Mouse (Mus musculus) small intestine, adult 2 months (tissue): ENCODE data around the gene Bst2. TPM values are rescaled to one million over a fixed set of nuclear protein-coding genes. Genes with fewer than 3 reads are reported as not detected.

Source experiments
- H3K27ac ChIP-seq: fragments of 200-500 bp; 2 replicates; pipeline ENCODE4 v1.5.1; 2012; ENCODE audit warnings: low read depth, low read length, control low read depth, inconsistent platforms; ENCODE audit not compliant: insufficient read depth
- H3K27me3 ChIP-seq: fragments of 200-500 bp; 2 replicates; pipeline ENCODE4 v1.6.1; 2012; ENCODE audit warnings: mild to moderate bottlenecking, moderate library complexity, low read length, inconsistent platforms; ENCODE audit not compliant: control insufficient read depth, insufficient read depth
- H3K36me3 ChIP-seq: fragments of 200-500 bp; 2 replicates; pipeline ENCODE4 v1.6.1; 2012; ENCODE audit warnings: mild to moderate bottlenecking, low read length, control low read depth, inconsistent platforms; ENCODE audit not compliant: control insufficient read depth, insufficient read depth
- H3K4me1 ChIP-seq: fragments of 200-500 bp; 2 replicates; pipeline ENCODE4 v1.6.1; 2012; ENCODE audit warnings: low read length, inconsistent platforms, mixed read lengths; ENCODE audit not compliant: control insufficient read depth, insufficient read depth, insufficient read length
- H3K4me3 ChIP-seq: fragments of 200-500 bp; 2 replicates; pipeline ENCODE4 v1.5.1; 2012; ENCODE audit warnings: low read depth, mild to moderate bottlenecking, control low read depth, inconsistent platforms, low read length, moderate library complexity
- CTCF ChIP-seq: fragments of 200-500 bp; IDR thresholded peaks from 2 replicates; pipeline ENCODE4 v1.5.1; 2012; ENCODE audit warnings: low read depth, mild to moderate bottlenecking, control low read depth, inconsistent platforms, low read length, moderate library complexity, mixed read lengths; ENCODE audit not compliant: insufficient replicate concordance, insufficient read length; ENCODE audit errors: extremely low read depth
- POLR2A ChIP-seq: fragments of 200-500 bp; IDR thresholded peaks from 2 replicates; pipeline ENCODE4 v1.6.1; 2012; ENCODE audit warnings: low read depth, mild to moderate bottlenecking, control low read depth, inconsistent platforms, low read length, moderate library complexity
- WGBS: fragments of 180-500 bp; shearing (Covaris S2); methylation state at CpG from one replicate; pipeline ENCODE4 v1.1.7; 2018; 5-methylcytosine and 5-hydroxymethylcytosine counted together
- polyA plus RNA-seq: library from polyadenylated mRNA; depleted of rRNA; stranded (reverse); fragments of >200 nt; gene quantifications from 2 replicates; pipeline ENCODE4 v1.2.3, GENCODE M21; 2012

Bst2 gene
- polyA plus RNA-seq, 1 experiment, result 242 TPM

- peak within 1 kb of the TSS; percentile 55 for H3K27ac ChIP-seq
- TF ChIP-seq POLR2A (no peak), CTCF (no peak)
- 13% methylated on average over 13 of the region's 13 CpGs for WGBS
These were observed 31.2 kb upstream of the Bst2 start, which contains the start of gene Slc27a1 for GRCm38 (mm10) chr8:71568387-71568937. Slc27a1 (plus strand) TSS chr8:71568882.

DNA sequence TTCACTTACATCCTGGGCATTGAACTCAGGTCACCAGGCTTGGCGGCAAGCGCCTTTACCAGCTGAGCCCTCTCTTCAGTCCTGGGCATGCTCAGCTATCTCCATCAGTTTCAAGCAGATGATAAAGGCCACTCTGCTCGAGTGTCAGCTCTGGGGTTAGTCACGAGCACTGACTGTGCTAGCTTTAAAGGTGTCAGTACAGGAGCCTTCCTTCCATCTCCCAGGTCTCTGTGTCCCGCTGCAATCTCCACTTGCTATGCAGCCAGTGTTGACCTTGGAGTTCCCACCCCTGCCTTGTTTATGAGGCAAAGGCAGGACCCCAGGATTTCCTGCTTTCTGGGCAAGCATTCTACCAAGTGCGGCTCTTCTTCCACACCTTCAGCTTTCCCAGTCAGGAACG is 30.3 kb upstream of the Bst2 start:
- no peaks in the 10 kb centered on the region for H3K36me3 ChIP-seq
- no peaks in the 10 kb centered on the region for H3K27me3 ChIP-seq
- no peak overlapping the region for H3K4me3 ChIP-seq
- 75% methylated on average over 7 of the region's 7 CpGs for WGBS
- no peak for TF ChIP-seq CTCF
- no peak for TF ChIP-seq POLR2A
- H3K27ac ChIP-seq, result no peak overlapping the region
- H3K4me1 ChIP-seq, result peaks cover 12% of the 10 kb centered on the region

More at GRCm38 (mm10) chr8:71568387-71568937, 31.2 kb upstream of the Bst2 start, which contains the start of gene Slc27a1:
- Histone ChIP-seq H3K27me3 (no peaks in the 10 kb centered on the region), H3K4me3 (peak within 1 kb of the TSS; percentile 79), H3K36me3 (no peaks in the 10 kb centered on the region), H3K4me1 (peaks cover 10% of the 10 kb centered on the region)

DNA sequence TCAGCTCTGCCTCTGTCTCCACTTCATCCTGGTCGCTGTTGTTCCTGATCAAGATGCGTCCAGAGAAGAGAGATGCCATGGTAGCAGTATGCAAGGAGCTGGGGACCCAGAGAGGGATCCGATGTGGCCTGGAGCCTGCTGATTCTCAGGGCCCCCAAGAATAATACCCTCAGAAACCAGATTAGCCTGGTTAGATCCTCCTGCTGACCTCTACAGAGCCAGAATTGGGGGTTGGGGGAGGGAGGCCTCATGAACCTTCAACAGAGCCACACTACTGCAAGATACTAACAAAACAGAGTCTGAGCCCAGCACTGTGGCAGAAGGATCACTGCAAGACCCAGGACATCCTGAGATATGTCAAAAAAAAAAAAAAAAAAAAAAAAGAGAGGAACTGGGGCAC is 29.2 kb upstream of the Bst2 start, which contains the start of gene Nxnl1:
Gene Nxnl1, minus strand, starts transcription at position 101 of the 400 bp plus-strand sequence.
- 97% methylated on average over 3 of the region's 3 CpGs for WGBS
- Histone ChIP-seq H3K27ac (no peak within 1 kb of the TSS), H3K4me1 (peaks cover 13% of the 10 kb centered on the region), H3K4me3 (no peak within 1 kb of the TSS), H3K36me3 (no peaks in the 10 kb centered on the region), H3K27me3 (0 out of 2 replicates have a peak, but pooled peaks cover 4% of the 10 kb centered on the region)
- TF ChIP-seq CTCF, result no peak
- no peak for TF ChIP-seq POLR2A

GRCm38 (mm10) chr8:71563992-71564391 is 26.7 kb upstream of the Bst2 start:
- peaks cover 13% of the 10 kb centered on the region for H3K4me1 ChIP-seq
- H3K27ac ChIP-seq, result no peak overlapping the region
- no peaks in the 10 kb centered on the region for H3K36me3 ChIP-seq
- no peak for TF ChIP-seq POLR2A
- peak; percentile 43; the same call in 1 of the 2 replicates for TF ChIP-seq CTCF
- H3K27me3 ChIP-seq, result 0 out of 2 replicates have a peak, but pooled peaks cover 4% of the 10 kb centered on the region
- WGBS, result 89% methylated on average over 4 of the region's 4 CpGs
- no peak overlapping the region for H3K4me3 ChIP-seq

DNA sequence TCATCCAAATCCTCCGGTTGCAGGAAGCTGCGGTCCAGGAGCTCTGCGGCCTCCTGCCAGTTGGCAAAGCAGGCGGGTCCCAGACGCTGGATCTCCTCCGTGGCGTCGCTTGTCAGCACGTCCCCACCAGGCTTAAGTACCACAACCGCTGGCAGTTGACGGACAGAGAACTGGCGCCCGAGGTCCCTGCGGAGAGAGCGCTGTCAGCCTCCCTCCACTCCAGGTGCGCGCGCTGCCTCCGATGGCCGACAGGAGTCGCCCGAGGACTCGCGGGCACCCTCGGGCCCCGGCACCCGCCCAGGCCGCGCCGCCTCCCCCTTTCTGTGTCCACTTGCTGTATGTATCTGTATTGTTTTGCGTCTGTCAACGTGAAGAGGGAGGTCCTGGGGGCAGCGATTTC is 25.5 kb upstream of the Bst2 start:
- WGBS, result 1% methylated on average over 33 of the region's 33 CpGs
- Histone ChIP-seq H3K27me3 (peaks cover 16% of the 10 kb centered on the region; the same call in 1 of the 2 replicates), H3K4me3 (peak overlapping the region; percentile 31), H3K27ac (no peak overlapping the region), H3K36me3 (no peaks in the 10 kb centered on the region), H3K4me1 (peaks cover 13% of the 10 kb centered on the region)
- TF ChIP-seq POLR2A (no peak), CTCF (peak; percentile 74)

GRCm38 (mm10) chr8:71561401-71561800 is 24.1 kb upstream of the Bst2 start:
- Histone ChIP-seq H3K4me1 (peaks cover 13% of the 10 kb centered on the region), H3K4me3 (no peak overlapping the region), H3K27me3 (peaks cover 18% of the 10 kb centered on the region; the same call in 1 of the 2 replicates), H3K36me3 (no peaks in the 10 kb centered on the region), H3K27ac (no peak overlapping the region)
- TF ChIP-seq CTCF, result peak; percentile 95
- no peak for TF ChIP-seq POLR2A
- 3% methylated on average over 15 of the region's 15 CpGs for WGBS

DNA sequence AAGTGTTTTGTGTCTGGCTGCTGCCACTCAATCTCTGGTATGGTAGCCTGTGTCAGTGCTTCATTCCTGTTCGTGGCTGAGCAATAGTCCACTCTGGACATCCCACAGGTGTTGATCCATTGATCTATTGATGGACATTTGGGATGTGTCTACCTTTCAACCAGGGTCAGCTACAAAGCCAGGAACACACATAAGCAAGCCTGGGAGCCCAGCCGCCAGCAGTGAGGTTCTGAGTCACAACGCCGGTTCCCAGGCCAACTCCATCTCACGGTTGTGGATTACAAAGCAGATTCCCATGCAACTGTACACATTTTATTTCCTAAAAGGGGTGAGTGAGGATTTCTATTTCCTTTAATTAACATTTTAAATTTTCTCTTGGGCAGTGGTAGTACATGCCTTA is 23.5 kb upstream of the Bst2 start:
- H3K36me3 ChIP-seq, result no peaks in the 10 kb centered on the region
- H3K4me1 ChIP-seq, result peaks cover 13% of the 10 kb centered on the region
- H3K4me3 ChIP-seq, result no peak overlapping the region
- H3K27me3 ChIP-seq, result peaks cover 18% of the 10 kb centered on the region; the same call in 1 of the 2 replicates
- TF ChIP-seq CTCF (no peak), POLR2A (no peak)
- H3K27ac ChIP-seq, result no peak overlapping the region
- WGBS, result 85% methylated on average over 5 of the region's 5 CpGs
